Mouse (Mus musculus) fat pad, adult 2 months (tissue): ENCODE measurements around the gene Naglu.

Experiments used
- DNase-seq: peaks from one replicate; pipeline ENCODE4 v3.0.0-alpha.2; 2011; ENCODE audit warnings: low read depth, low spot score; ENCODE audit errors: extremely low read depth

The Naglu gene

DNA sequence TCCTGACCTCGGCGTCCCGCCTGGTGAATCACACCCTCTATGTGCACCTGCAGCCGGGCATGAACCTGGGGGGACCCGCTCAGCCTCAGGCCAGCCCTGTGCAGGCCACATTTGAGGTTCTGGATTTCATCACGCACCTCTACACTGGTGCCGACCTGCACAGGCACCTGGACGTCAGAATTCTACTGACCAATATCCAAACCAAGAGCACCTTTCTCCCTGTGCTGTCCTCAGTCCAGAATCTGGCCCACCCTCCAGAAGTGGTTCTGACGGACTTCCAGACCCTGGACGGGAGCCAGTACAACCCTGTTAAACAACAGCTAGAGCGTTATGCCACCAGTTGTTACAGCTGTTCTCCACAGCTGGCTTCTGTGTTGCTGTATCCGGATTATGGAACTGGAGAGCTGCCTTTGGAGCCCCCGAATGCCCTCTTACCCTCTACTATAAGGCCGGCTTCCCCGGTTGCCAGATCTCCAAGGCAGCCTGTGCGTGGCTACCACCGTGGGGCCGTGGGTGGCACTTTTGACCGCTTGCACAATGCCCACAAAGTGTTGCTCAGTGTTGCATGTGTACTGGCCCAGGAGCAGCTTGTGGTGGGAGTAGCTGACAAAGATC, 13.4 kb downstream of the Naglu start:
- DNase-seq: no peak

DNA sequence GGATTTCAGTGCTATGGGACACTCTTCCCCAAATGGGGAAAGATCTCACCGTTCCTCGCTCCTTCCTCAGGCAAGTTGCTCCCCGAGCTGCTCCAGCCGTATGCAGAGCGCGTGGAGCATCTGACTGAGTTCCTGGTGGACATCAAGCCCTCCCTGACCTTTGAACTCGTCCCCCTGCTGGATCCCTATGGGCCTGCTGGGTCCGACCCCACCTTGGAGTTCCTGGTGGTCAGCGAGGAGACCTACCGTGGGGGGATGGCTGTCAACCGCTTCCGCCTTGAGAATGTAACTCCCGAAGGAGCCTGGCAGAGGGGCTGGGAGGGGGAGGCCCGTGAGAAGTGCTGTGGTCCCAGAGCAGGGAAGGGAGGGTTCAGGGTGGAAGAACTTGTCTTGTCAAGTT, 14.4 kb downstream of the Naglu start:
- no peak for DNase-seq

DNA sequence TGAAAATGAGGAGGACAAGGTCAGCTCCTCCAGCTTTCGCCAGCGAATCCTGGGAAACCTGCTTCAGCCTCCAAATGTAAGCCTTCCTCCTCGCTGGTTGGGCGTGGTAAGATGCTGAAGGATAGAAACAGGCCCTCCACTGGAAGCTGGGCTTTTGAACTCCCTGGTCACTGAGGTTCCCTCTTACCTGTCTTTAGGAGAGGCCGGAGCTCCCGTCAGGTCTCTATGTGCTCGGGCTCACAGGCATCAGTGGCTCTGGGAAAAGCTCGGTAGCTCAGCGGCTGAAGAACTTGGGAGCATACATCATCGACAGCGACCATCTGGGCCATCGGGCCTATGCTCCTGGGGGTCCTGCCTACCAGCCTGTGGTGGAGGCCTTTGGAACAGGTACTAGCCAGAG, 15.0 kb downstream of the Naglu start:
- DNase-seq: no peak

DNA sequence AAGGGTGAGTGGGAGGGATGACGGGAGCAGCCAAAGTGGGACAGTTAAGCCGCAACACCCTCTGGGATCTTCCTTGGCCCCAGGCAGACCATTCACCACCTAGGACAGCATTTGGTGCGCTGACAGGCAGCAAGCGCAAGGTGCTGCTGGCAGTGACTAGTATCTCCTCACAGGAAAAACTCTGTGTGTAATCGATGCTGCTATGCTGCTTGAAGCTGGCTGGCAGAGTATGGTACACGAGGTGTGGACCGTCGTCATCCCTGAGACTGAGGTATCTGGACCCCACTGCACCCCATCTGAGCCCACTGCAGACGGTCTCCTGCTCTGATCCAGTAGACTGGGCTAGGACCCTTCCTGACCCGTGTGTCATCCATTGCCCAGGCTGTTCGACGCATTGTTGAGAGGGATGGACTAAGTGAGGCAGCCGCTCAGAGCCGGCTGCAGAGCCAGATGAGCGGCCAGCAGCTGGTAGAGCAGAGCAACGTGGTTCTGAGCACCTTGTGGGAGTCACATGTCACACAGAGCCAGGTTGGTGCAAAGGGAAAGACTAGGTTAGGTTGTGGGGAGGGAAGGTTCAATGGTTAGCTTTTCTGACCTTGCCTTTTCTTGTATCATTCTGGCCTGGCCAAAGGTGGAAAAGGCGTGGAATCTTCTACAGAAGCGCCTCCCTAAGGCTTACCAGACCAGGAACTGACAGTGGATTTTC, 16.0 kb downstream of the Naglu start:
- no peak for DNase-seq

DNA sequence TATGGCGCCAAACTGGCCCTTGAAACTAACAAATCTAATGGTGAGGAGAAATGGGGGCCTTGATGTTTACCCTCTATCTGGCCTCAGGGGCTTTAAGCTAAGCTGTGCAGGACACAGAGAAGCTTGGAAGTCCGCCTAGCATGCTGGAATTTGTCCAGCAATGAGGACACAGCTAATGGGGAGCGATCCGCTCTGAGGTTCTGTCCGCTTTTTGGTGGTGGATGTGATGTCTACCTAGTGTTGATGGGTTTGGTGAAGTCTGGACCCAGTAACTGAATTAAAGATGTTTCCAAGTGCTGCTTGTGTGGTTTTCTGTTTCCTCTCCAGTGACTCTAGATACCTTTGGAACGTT, 16.5 kb downstream of the Naglu start:
- no peak for DNase-seq

DNA sequence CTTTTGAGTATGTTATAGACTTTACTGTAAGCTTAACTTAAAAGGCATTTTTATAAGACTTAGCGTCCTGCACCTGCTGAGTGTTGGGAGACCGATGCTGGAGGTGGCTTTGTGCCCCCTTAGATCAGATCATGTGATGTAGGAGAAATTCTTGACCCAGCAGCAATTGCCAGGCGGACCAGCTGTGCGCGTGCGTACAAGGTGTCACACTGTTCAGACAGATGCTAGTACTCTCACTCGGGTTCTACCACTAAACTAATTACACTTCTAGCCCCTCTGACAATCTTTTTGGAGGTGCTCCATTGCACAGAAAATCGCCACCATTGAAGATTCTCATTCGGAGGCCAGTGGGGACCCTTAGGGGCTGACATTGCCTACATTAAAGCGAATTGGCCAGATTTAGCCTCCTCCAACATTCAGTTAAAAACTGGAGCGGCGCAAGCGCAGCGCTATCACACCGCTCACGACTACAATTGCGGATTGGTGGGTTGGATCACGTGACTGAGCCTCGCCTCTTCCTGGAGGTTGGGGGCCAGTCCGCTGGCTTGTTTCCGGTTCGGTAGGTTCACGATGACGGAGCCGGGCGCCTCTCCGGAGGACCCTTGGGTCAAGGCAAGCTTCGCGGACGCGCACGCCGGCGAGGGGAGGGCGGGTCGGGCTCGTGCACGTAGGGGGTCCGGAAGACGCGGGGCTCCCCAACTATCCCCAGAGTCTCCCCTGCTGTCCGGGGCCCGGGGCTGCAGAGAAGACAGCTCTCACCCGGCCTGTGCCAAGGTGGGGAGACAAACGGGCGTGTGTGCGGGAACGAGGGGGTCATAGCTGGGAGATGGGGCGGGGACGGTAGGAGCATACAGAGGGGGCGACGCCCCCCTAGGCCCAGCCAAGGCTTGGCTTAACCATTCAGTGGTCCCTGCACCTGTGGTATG, 17.2 kb downstream of the Naglu start, which contains the start of gene Mlx:
TSS of gene Mlx (plus strand) at position 522 of the 926 bp plus-strand sequence.
- DNase-seq: no peak

DNA sequence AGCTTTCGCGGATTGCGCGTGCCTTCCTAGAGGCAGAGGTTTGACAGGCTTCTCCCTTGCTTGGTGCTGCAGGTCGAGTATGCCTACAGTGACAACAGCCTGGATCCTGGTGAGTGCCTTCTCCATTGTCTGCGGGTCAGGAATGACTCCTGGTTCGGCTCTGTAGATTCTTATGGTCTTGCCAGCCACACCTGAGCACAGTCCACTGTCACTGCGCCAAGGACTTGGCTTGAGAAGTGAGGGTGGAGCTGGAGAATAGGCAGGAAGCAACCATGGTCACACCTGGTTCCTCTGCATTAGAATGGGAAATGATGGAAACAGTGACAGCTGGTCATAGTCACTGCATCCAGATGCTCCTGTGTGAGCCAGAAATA, 17.9 kb downstream of the Naglu start:
- DNase-seq: no peak

DNA sequence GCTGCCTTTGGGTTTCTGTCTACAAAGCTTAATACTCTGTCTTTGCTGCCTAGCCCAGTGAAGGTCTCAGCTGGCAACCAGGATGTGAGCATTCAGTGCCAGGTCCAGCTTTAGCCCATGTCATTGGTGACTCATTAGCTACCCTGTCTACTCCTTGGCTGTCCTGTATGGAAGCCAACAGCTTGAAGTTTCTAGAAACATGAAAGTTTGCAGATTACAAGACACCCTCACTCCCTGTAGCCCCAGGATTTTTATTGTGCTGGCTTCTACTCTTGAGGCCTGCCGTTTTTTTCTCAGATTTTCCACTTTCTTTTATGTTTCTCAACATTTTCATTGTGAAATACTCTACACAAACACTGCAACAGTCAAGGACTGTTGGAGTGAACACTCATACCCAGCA, 20.1 kb downstream of the Naglu start:
- no peak for DNase-seq

DNA sequence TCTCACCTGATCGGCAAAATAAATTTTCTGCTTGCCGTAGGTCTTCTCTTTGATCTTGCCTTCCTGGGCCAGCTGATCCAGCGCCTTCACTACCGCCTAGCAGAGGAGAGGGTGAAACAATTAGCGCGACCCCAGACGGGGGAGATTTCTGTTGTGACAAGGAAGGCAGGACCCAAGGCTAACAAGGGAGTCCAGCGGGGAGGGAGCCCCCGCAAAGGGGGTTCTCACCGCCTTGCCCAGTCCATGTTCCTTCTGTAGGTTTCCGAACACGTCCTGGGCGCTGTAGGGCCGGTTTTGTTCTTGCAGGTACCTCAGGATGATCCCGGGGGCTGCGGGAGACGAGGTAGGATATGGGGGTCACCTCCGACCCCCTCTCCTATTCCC, 25.1 kb downstream of the Naglu start:
- no peak for DNase-seq

DNA sequence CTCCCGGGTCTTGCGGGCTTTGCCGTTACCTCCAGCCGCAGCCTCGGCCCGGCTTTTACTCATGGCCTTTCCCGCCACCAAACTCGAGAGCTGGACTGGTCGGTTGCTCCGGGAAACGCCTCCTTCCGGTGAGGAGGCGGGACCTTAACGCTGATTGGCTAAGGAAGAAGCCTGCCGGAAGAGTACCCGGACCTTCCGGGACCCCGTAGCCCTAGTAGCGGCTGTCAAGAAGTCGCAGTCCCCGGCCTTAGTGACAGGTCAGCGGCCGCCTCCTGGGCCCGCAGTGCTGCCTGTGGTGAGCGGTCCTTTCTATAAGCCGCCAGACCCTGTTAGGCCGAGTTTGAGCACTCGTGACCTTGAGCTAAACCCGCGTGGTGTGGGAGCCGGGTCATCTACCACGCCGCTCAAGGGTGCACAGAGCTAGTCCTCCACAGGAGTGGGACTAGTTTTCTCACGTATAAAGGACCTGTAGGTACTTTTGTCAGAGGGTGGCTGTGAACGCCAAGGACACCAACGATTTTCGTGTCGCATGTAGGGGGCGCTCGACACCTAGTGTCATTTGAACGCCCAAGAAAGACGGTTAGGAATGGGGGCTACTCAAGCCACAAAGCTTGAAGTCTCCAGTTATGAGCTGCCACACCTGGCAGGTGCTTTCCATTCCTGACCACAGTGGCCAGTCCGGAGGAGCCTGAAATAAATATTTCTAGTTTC, 25.7 kb downstream of the Naglu start, which contains the start of gene Psmc3ip:
TSS of gene Psmc3ip (minus strand) at position 123 of the 711 bp plus-strand sequence.
- no peak for DNase-seq

DNA sequence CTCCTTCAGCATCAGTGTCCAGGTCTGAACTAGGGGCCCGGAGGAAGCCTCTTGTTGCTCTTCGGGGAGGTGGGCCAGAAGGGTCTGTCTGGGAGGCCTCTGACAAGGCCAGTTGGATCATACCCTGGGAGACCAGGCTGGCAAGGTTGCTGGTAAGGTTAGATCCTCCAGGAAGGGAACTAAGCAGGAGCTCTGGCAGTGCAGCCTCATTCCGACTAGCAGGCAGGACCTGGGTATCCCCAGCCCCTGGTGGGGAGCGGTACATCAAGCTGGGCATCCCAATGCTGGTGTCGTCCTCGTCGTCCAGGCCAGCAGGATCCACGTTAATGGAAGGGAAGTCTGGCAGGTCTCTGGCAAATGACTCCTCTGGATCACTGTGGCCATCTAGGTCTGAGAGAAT, 28.4 kb downstream of the Naglu start:
- no peak for DNase-seq

DNA sequence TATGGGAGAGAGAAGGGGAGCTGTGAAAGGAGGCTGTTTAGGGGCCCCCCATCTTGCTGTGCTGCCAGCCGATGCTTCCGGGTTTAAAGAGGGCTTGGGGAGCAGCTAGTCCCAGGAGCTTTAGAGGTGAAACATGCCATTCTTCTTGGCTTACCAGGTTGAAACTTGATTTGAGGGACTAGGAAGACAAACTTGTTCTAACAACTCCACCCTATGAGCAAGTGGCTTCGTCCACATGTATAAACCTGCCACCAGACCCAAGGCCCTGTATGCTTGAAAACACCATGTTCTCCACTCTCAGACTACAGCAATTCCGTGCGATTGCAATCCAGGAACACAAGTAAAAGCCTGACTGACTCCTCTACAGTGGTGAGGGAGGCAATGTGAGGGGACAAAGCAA, 33.2 kb downstream of the Naglu start:
- peak; percentile 90 for DNase-seq

DNA sequence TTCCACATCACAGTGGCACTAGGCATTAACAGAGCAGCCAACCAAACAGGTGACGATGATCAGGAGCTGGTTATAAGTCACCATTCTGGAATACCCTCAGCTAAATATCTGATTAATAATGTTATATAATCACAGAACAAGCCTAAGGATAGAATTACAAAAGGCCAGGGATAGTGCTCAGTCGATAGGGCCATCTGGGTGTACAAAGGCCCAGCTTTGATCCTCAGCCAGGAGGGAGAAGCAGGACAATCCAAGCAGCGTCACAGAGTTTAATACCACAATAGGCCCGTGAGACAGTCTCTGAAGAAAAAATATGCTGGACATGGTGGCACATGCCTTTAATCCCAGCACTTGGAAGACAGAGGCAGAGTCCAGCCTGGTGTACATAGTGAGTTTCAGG, 39.5 kb downstream of the Naglu start:
- DNase-seq: no peak

DNA sequence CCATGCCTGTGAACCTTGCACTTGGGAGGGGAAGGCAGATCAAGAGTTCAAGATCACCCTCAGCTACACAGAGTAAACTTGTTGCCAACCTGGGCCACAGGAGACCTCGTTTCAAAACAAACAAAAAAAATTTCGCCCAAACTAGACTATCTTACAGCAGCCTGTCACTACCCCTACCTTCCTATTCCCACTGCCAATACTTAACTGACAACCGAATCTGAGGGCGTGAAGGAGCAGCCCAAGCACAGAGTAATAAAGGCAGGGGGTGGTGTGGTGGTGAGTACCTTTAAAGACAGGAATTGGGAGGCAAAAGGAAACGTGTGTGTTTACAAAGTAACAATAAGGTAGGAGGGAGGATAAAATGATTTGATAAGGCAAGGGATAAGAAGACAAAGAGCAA, 40.9 kb downstream of the Naglu start:
- DNase-seq: no peak

DNA sequence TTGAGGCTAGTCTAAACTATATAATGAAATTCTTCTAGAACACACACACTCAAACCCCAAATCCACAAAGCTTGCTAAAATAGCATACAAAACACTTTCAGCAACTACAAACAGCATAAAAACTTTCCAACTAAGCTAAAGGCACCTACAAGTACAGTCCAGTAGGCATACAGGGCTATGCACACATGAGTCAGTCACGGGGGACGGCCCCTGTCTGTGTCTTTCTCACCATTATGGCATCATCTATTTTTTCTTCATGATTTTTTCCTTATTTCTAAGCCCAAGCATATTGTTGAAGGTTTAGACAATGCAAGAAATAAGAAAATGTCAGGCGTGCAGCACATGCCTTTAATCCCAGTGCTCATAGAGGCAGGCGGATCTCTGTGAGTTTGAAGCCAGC, 41.4 kb downstream of the Naglu start:
- no peak for DNase-seq

DNA sequence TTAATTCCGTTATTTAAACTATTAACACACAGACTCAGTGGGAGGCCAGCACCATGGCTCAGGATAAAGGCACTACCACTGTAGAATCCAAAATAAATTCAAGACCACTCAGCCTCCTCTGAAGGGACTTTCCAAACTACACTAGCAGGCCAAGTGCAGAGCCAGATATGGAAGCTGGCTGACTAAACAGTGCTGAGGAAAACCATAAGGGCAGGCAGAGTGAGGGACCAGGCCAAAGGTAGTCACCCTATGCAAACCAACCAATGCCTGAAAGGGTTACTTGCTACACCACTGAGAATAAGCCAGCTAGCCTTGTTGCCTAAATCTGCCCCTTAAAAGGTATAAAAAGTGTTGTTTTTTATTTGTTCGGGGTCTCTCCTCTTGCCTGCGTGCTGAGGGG, 42.4 kb downstream of the Naglu start:
- DNase-seq: no peak

DNA sequence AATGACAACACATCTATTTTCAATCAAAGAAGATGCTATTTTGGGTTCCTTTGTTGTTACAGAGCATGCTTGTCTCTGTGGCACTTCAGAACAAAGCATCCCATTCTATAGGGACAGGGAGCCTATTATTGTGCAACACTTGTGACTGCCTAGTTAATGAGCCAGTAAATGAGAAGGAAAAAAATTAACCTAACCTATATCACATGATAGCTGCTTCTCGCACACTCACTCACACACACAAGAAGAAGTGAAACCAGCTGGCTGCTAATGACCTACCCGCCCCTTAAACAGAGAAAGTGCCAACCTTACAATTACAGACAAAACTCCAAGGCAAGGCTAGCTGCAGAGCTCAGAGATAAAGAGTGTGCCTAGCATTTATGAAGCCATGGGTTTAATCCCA, 45.8 kb downstream of the Naglu start:
- DNase-seq: no peak

DNA sequence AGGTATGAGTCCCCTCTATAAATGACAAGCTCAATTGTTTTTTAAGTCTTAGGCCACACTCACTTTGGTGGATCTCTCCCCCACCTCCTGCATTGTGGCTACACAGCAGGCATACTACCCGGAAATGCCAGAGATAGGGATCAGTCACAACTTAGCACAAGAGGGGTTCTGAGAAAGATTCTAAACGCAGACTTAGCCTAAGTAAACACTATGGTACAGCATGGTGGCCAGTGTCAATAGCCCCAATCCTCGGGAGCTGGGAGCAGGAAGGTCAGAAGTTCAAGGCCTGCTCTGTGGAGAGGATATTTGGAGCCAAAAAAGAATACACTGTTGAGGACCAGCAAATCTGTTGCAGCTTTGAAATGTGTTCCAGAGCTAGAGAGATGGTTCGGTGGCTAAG, 48.3 kb downstream of the Naglu start:
- DNase-seq: no peak

DNA sequence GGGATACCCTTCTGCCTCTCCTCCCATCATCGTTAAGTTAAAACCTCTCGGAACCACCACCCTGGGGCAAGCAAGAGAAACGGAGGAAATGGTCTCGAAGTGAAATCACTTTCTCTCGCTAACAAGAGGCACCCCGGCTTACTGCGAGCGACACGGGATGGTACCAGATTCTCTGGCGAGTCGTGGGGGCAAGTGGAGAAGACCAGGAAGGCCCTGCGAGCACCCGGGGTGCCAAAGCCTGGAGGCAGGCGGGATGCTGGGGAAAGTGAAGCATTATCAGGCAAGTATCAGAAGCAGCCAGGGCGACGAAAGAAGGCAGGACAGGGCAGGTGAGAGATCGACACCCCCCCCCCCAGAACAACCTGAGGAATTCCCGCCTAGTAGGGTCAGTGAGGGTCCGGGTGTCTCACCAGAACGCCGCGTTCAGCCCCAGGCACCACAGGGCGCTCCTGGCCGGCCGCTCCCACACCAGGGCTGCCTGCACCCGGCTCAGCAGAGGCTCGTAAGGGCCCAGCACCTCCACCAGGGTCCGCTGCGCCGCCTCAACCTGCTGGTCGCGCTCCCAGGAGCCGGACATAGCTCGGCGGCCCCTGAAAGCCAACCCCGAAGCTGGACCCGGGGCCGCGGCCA, 49.4 kb downstream of the Naglu start:
- no peak for DNase-seq

DNA sequence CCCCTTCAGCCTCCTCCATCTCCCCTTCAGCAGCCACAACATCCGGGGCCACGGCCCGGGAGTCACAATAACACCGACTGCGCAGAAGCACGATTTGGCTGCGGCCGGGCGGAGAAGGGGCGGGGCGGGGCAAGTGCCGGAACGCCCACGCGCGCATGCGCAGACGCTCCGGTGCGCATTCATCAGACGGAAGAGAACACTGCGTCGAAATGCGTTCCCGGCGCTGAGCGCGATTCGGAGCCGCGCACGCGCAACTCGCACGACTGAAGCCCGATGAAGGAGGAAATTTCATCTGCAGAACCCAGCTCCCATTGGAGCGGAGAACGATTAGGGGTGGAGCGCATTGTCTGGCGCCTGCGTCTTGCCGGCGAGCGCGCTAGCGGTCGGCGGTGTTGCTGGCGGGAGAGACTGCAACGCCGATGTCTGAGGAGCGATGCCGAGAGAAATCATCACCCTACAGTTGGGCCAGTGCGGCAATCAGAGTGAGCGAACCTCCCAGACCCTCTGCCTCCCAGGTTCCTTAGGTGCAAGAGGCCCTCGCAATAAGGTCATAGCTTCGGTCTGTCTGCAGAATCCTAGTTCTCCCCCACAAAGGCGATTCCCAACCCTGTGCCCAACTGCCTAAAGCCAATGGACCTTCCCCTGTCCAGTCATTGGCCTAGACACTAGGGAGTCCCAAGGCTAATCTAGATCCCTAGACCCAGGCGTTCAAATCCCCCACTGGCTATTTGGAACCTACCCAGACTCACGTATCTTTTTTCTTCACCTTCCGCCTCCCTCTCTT, 50.1 kb downstream of the Naglu start, which contains the start of the genes Retreg3 and Tubg1:
TSS of gene Retreg3 (minus strand) at position 133 of the 784 bp plus-strand sequence.
TSS of gene Tubg1 (plus strand) at position 178 of the 784 bp plus-strand sequence.
- DNase-seq: peak; percentile 83
